Mouse (Mus musculus) spleen, adult 2 months (tissue): Measurements from ENCODE around the gene Abhd11. TPM values are rescaled to one million over a fixed set of nuclear protein-coding genes. Genes with fewer than 3 reads are reported as not detected.
"Not testable (repeated sequence)": the region's sequence is repeated elsewhere in the genome, so short reads cannot be mapped to it uniquely, and the experiment has no call there.

Source experiments
- DNase-seq, 2 experiments: peaks; one replicate each; pipeline versions ENCODE4 v3.0.0 to v3.0.0-alpha.2; 2012 to 2021; ENCODE audit warnings: low spot score in 2 of 2, low read depth in 1 of 2
- H3K27ac ChIP-seq: fragments of 200-500 bp; 2 replicates; pipeline ENCODE4 v1.5.1; 2012; ENCODE audit warnings: low read length, inconsistent platforms; ENCODE audit not compliant: insufficient read depth
- H3K27me3 ChIP-seq: fragments of 200-500 bp; 2 replicates; pipeline ENCODE4 v1.6.1; 2012; ENCODE audit warnings: mild to moderate bottlenecking, moderate library complexity, low read length, inconsistent platforms; ENCODE audit not compliant: control insufficient read depth, insufficient read depth
- H3K36me3 ChIP-seq: fragments of 200-500 bp; 2 replicates; pipeline ENCODE4 v1.6.1; 2012; ENCODE audit warnings: mild to moderate bottlenecking, low read length, inconsistent platforms; ENCODE audit not compliant: control insufficient read depth, insufficient read depth
- H3K4me1 ChIP-seq: fragments of 200-500 bp; 2 replicates; pipeline ENCODE4 v1.6.1; 2011; ENCODE audit warnings: inconsistent platforms; ENCODE audit not compliant: control insufficient read depth, insufficient read depth, insufficient read length
- H3K4me3 ChIP-seq: fragments of 200-500 bp; 2 replicates; pipeline ENCODE4 v1.5.1; 2011; ENCODE audit warnings: mild to moderate bottlenecking, inconsistent platforms; ENCODE audit not compliant: insufficient read depth, insufficient read length; ENCODE audit errors: extremely low read depth
- CTCF ChIP-seq: fragments of 200-500 bp; IDR thresholded peaks from 2 replicates; pipeline ENCODE4 v1.5.1; 2011; ENCODE audit warnings: mild to moderate bottlenecking, inconsistent platforms; ENCODE audit not compliant: insufficient read depth, insufficient read length, insufficient replicate concordance; ENCODE audit errors: extremely low read depth
- POLR2A ChIP-seq: fragments of 200-500 bp; IDR thresholded peaks from 2 replicates; pipeline ENCODE4 v1.6.1; 2011; ENCODE audit warnings: low read depth, low read length, inconsistent platforms
- WGBS: fragments of 180-500 bp; shearing (Covaris S2); methylation state at CpG from one replicate; pipeline ENCODE4 v1.1.7; 2018; 5-methylcytosine and 5-hydroxymethylcytosine counted together
- polyA plus RNA-seq: library from polyadenylated mRNA; depleted of rRNA; stranded (reverse); fragments of >200 nt; gene quantifications from 2 replicates; pipeline ENCODE4 v1.2.3, GENCODE M21; 2012

Gene Abhd11
- polyA plus RNA-seq, 1 experiment = 43.6 TPM

GRCm38 (mm10) chr5:135037946-135038345 is 29.0 kb downstream of the Abhd11 start:
- no peak for DNase-seq
- WGBS = 47% methylated on average over 3 of the region's 3 CpGs
- Histone ChIP-seq H3K4me3 (no peak overlapping the region), H3K27me3 (no peaks in the 10 kb centered on the region), H3K4me1 (no peaks in the 10 kb centered on the region), H3K27ac (no peak overlapping the region), H3K36me3 (no peaks in the 10 kb centered on the region)
- no peak for TF ChIP-seq POLR2A
- no peak for TF ChIP-seq CTCF

GRCm38 (mm10) chr5:135039541-135039940 is 30.6 kb downstream of the Abhd11 start:
- WGBS = 55% methylated on average over 9 of the region's 9 CpGs
- DNase-seq = no peak

GRCm38 (mm10) chr5:135040059-135040458 is 31.1 kb downstream of the Abhd11 start:
- no peaks in the 10 kb centered on the region for H3K27me3 ChIP-seq
- H3K36me3 ChIP-seq = no peaks in the 10 kb centered on the region
- no peaks in the 10 kb centered on the region for H3K4me1 ChIP-seq
- TF ChIP-seq CTCF = no peak
- no peak for TF ChIP-seq POLR2A
- 20% methylated on average over 6 of the region's 6 CpGs for WGBS
- no peak overlapping the region for H3K4me3 ChIP-seq
- H3K27ac ChIP-seq = peak overlapping the region; percentile 23; the same call in 1 of the 2 replicates
- no peak for DNase-seq

More at GRCm38 (mm10) chr5:135039541-135039940, 30.6 kb downstream of the Abhd11 start:
- Histone ChIP-seq H3K36me3 (no peaks in the 10 kb centered on the region), H3K27ac (no peak overlapping the region), H3K4me1 (no peaks in the 10 kb centered on the region), H3K4me3 (no peak overlapping the region), H3K27me3 (no peaks in the 10 kb centered on the region)
- TF ChIP-seq CTCF (no peak), POLR2A (no peak)

DNA sequence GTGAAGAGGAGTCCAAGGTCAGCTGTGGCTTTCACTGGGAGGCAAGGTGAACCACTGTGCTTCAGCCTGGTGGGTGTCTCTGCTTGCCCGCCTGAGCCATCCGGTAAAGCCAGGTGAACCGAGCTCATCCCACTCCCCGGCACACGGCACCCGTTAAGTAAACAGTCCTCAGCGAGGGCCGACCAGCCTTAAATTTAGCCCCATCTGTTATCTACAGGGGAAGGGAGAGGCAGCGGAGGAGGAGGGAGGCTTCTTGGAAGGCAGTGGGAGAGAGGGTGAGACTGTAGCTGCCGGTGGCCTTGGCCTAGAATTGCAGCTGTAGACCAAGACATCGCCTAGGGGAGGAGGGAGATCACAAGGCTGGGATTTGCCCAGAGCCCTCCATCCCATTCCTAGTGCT is 31.8 kb downstream of the Abhd11 start:
- 88% methylated on average over 11 of the region's 11 CpGs for WGBS
- Histone ChIP-seq H3K27me3 (no peaks in the 10 kb centered on the region), H3K4me3 (no peak overlapping the region), H3K36me3 (no peaks in the 10 kb centered on the region), H3K4me1 (no peaks in the 10 kb centered on the region), H3K27ac (peak overlapping the region; percentile 23; the same call in 1 of the 2 replicates)
- DNase-seq = no peak
- TF ChIP-seq CTCF = no peak
- no peak for TF ChIP-seq POLR2A

- TF ChIP-seq POLR2A (no peak), CTCF (no peak)
- Histone ChIP-seq H3K36me3 (no peaks in the 10 kb centered on the region), H3K27me3 (no peaks in the 10 kb centered on the region), H3K4me1 (no peaks in the 10 kb centered on the region), H3K4me3 (no peak overlapping the region), H3K27ac (no peak overlapping the region)
- DNase-seq = no peak
- 84% methylated on average over 21 of the region's 21 CpGs for WGBS
Observed at GRCm38 (mm10) chr5:135042105-135042788, 33.3 kb downstream of the Abhd11 start.

GRCm38 (mm10) chr5:135044575-135044974 is 35.6 kb downstream of the Abhd11 start:
- H3K36me3 ChIP-seq = no peaks in the 10 kb centered on the region
- DNase-seq = no peak
- no peaks in the 10 kb centered on the region for H3K4me1 ChIP-seq
- no peak overlapping the region for H3K27ac ChIP-seq
- H3K27me3 ChIP-seq = no peaks in the 10 kb centered on the region
- TF ChIP-seq CTCF = no peak
- H3K4me3 ChIP-seq = no peak overlapping the region
- WGBS = 94% methylated on average over 3 of the region's 3 CpGs

GRCm38 (mm10) chr5:135048539-135048938 is 39.6 kb downstream of the Abhd11 start:
- H3K4me1 ChIP-seq = no peaks in the 10 kb centered on the region
- TF ChIP-seq POLR2A (no peak), CTCF (no peak)
- H3K27me3 ChIP-seq = no peaks in the 10 kb centered on the region
- 86% methylated on average over 5 of the region's 5 CpGs for WGBS
- no peak overlapping the region for H3K27ac ChIP-seq
- DNase-seq = no peak
- H3K36me3 ChIP-seq = peaks cover 3% of the 10 kb centered on the region; the same call in 1 of the 2 replicates
- no peak overlapping the region for H3K4me3 ChIP-seq

GRCm38 (mm10) chr5:135049268-135049667 is 40.3 kb downstream of the Abhd11 start:
- not testable (repeated sequence) for H3K27ac ChIP-seq, H3K4me1 ChIP-seq, H3K27me3 ChIP-seq, DNase-seq, H3K36me3 ChIP-seq, H3K4me3 ChIP-seq
- 87% methylated on average over 5 of the region's 6 CpGs for WGBS
